Mouse (Mus musculus) lung, postnatal 36 days (tissue): ENCODE results near the gene Ehbp1l1.

ENCODE experiments used
- DNase-seq: peaks from one replicate; pipeline ENCODE4 v3.0.0; 2022; ENCODE audit warnings: mixed read lengths

Ehbp1l1 gene

DNA sequence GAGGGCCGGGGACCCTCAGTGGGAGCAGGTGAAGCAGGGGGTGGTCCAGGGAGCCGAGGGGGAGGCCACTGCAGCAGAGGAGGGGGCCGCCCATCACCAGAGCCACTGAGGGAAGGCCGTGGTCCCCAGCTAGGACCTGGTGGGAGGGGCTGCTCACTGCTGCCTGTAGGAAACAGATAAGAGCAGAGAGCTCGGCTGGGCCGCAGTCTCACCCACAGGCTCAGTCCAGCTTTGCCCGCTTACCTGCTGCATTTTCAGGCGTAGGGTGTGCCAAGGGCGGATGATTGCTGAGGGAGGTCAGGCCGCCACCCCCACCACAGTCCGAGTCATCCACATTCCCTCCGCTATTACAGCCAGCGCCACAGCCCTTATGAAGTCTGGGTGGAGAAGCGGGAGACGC, 60.7 kb downstream of the Ehbp1l1 start:
- no peak for DNase-seq

GRCm38 (mm10) chr19:5664669-5665257, 61.4 kb downstream of the Ehbp1l1 start:
- no peak for DNase-seq

- DNase-seq: peak; percentile 97
Observed at GRCm38 (mm10) chr19:5662981-5663913, 62.9 kb downstream of the Ehbp1l1 start, which contains the start of gene Sipa1. Sipa1 (minus strand) TSS chr19:5663707.

DNA sequence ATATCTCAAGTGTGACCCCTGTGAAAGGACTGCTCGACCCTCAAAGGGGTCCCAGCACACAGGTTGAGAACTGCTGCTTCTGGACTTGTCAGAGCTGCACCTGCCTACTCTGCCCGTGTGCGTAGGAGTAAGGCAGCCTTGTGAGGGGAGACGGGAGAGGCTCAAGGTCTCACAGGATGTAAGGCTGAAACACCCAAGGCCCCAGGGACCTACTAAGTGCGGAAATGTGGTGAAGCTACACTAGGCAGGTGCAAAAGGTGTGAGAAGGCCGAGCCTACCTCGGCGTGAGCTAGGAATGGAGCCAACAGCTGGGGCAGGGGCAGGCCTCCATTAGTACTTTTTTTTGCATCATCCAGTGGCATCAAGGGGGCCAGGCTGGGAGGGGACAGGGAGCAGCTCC, 63.8 kb downstream of the Ehbp1l1 start:
- peak; percentile 35 for DNase-seq

- DNase-seq: peak; percentile 76
Observed at GRCm38 (mm10) chr19:5660942-5661751, 65.0 kb downstream of the Ehbp1l1 start.
